Mouse (Mus musculus): Measurements from ENCODE around the gene Igsf21. TPM values are rescaled to one million over a fixed set of nuclear protein-coding genes. Genes with fewer than 3 reads are reported as not detected.

Gene Igsf21
- polyA plus RNA-seq, 1 experiment from 2014 or later: 50.8 TPM

GRCm38 (mm10) chr4:140177055-140177454 lies 69.5 kb downstream of the Igsf21 start:
- Histone ChIP-seq H3K9ac (replicated peaks) (no peak overlapping the region), H3K27me3 (no peaks in the 10 kb centered on the region), H3K9me3 (no peaks in the 10 kb centered on the region), H3K4me3 (no peak overlapping the region), H3K4me1 (peaks cover 14% of the 10 kb centered on the region), H3K36me3 (no peaks in the 10 kb centered on the region), H3K4me2 (replicated peaks) (no peak overlapping the region), H3K27ac (replicated peaks) (no peak overlapping the region)
- ATAC-seq (replicated peaks): no peak
- WGBS: 93% methylated on average over 6 of the region's 6 CpGs

DNA sequence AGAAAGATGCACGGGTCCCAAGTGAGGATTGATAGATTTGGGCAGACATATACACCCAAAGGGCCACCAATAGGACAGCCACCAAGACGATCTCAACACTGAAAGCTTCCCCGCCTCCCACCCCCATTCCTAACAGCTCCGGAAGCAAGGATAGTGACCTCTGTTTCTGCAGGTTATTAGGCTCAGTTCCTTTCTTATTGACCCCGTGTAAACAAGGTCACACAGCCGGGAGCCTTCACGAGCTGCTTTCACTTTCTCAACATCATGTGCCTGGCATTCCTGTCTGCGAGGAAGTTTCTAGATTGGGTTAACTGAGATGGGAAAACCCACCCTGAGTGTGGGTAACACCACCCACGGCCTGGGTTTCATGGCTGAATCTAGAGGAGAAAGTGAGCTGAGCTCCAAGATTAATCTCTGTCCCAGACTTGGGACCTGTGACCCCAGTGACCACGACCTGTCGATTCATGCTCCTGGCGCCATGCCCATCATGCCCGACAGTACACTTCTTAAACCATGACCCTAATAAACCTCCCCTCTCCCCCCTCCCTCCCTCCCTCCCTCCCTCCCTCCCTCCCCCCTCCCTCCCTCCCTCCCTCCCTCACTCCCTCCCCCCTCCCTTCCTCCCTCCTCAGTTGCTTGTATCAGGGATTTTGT lies 72.7 kb downstream of the Igsf21 start:
- Histone ChIP-seq H3K36me3 (no peaks in the 10 kb centered on the region), H3K4me1 (peaks cover 16% of the 10 kb centered on the region), H3K4me3 (no peak overlapping the region), H3K9me3 (no peaks in the 10 kb centered on the region), H3K9ac (replicated peaks) (no peak overlapping the region), H3K4me2 (replicated peaks) (no peak overlapping the region), H3K27ac (replicated peaks) (no peak overlapping the region), H3K27me3 (no peaks in the 10 kb centered on the region)
- no peak for ATAC-seq (replicated peaks)
- WGBS: 57% methylated on average over 13 of the region's 13 CpGs

- no peak overlapping the region for H3K4me3 ChIP-seq
- H3K4me1 ChIP-seq: peaks cover 20% of the 10 kb centered on the region
- WGBS: 41% methylated on average over 12 of the region's 12 CpGs
- H3K9ac ChIP-seq (replicated peaks): no peak overlapping the region
- H3K9me3 ChIP-seq: no peaks in the 10 kb centered on the region
- no peaks in the 10 kb centered on the region for H3K27me3 ChIP-seq
- 0 out of 2 replicates have a peak overlapping the region, but pooled peaks have one; percentile 15 for H3K27ac ChIP-seq (replicated peaks)
- no peaks in the 10 kb centered on the region for H3K36me3 ChIP-seq
- no peak overlapping the region for H3K4me2 ChIP-seq (replicated peaks)
- ATAC-seq (replicated peaks): no peak
These were observed 73.5 kb downstream of the Igsf21 start for GRCm38 (mm10) chr4:140173084-140173483.

DNA sequence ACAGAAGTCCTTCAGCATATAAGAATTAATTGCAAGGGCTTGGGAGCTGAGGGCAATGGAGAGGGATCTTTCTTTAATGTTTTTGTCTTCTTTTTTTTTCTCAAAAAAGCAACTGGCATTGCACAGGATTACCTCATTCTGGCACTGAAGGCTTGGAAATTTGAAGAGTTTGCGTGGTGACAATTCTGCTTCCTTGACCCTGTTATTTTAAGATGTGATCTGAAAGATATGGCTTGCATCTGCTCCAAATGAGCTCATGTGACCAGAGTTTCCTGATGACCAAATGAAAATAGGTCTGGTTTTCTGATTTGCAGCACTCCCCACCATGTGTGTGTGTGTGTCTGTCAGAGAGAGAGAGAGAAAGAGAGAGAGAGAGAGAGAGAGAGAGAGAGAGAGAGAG lies 74.7 kb downstream of the Igsf21 start:
- H3K4me2 ChIP-seq (replicated peaks): no peak overlapping the region
- no peak for ATAC-seq (replicated peaks)
- H3K9ac ChIP-seq (replicated peaks): no peak overlapping the region
- H3K4me3 ChIP-seq: no peak overlapping the region
- H3K27ac ChIP-seq (replicated peaks): no peak overlapping the region
- H3K4me1 ChIP-seq: peaks cover 23% of the 10 kb centered on the region
- no peaks in the 10 kb centered on the region for H3K9me3 ChIP-seq
- H3K27me3 ChIP-seq: no peaks in the 10 kb centered on the region
- 36% methylated on average over 1 of the region's 1 CpGs for WGBS
- H3K36me3 ChIP-seq: no peaks in the 10 kb centered on the region

- ATAC-seq (replicated peaks): no peak
- H3K9ac ChIP-seq (replicated peaks): no peak overlapping the region
These were observed 75.4 kb downstream of the Igsf21 start for GRCm38 (mm10) chr4:140171189-140171588.

DNA sequence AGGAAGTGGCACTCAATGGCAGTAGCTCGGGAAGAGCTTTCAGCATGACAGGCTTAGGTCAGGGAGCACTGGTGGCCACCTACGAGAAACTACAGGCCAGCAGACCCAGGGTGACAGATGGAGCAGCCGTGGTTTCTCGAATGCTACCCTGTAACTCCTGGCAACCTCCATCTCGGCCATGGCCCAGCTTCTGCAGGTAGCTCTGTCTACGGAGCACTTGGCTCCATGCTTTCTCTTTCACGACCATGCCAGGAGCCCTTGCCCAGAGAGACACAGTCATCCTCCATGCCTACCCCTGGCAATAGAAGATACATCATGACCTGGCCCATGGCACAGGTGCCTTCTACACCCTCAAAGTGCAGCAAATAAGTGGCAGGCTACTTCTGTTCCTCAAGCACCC lies 80.7 kb downstream of the Igsf21 start:
- Histone ChIP-seq H3K4me2 (replicated peaks) (no peak overlapping the region), H3K9ac (replicated peaks) (no peak overlapping the region), H3K27ac (replicated peaks) (no peak overlapping the region), H3K4me3 (no peak overlapping the region), H3K27me3 (no peaks in the 10 kb centered on the region), H3K4me1 (peaks cover 16% of the 10 kb centered on the region), H3K36me3 (no peaks in the 10 kb centered on the region), H3K9me3 (no peaks in the 10 kb centered on the region)
- ATAC-seq (replicated peaks): no peak
- 90% methylated on average over 7 of the region's 7 CpGs for WGBS

More at GRCm38 (mm10) chr4:140171189-140171588, 75.4 kb downstream of the Igsf21 start:
- H3K4me3 ChIP-seq: no peak overlapping the region
- no peak overlapping the region for H3K27ac ChIP-seq (replicated peaks)
- no peaks in the 10 kb centered on the region for H3K9me3 ChIP-seq
- no peak overlapping the region for H3K4me2 ChIP-seq (replicated peaks)
- no peaks in the 10 kb centered on the region for H3K27me3 ChIP-seq
- H3K36me3 ChIP-seq: no peaks in the 10 kb centered on the region
- H3K4me1 ChIP-seq: peaks cover 23% of the 10 kb centered on the region

DNA sequence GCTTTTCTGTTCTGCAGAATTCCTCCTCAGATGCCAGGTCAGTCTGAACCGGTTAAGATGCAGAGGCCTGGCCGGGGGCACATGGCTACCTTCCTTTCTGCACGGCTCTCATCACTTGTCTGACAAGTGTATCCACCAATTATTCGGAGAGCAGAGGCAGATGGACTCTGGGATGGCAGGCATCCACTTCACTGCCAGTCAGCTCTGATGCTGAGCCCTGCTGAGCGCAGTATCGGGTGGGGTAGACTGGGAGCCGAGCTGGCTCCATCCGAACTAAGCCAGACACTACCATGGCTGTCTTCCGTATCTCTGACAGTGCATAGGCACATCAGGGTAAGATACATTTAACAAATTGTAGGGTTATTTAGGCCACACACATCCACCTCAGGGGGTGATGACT lies 81.9 kb downstream of the Igsf21 start:
- Histone ChIP-seq H3K9ac (replicated peaks) (no peak overlapping the region), H3K9me3 (no peaks in the 10 kb centered on the region), H3K36me3 (no peaks in the 10 kb centered on the region), H3K4me3 (no peak overlapping the region), H3K4me1 (peaks cover 16% of the 10 kb centered on the region), H3K27ac (replicated peaks) (peak overlapping the region; percentile 52), H3K27me3 (no peaks in the 10 kb centered on the region), H3K4me2 (replicated peaks) (no peak overlapping the region)
- no peak; the same call in 1 of the 2 replicates for ATAC-seq (replicated peaks)
- 67% methylated on average over 9 of the region's 9 CpGs for WGBS

DNA sequence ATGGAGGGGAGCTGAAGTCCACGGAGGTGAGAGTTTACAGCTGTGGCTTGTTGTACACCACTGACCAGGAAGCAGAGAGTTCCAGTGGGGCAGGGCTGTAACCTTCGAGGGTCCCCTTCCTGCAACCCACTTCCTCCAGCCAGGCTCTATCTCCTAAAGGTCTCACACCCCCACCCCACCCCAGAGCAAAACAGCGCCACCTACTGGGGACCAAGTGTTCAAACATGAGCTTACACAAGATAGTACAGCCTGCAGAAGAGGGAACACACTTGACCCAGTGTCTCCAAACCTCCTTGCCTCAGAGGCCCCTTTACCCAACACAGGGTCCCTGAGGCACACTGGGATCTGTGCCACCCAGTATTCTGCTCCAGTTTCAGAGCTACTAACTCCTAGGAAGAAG lies 87.0 kb downstream of the Igsf21 start:
- no peak overlapping the region for H3K27ac ChIP-seq (replicated peaks)
- H3K4me1 ChIP-seq: peaks cover 13% of the 10 kb centered on the region
- no peak overlapping the region for H3K9ac ChIP-seq (replicated peaks)
- no peak overlapping the region for H3K4me2 ChIP-seq (replicated peaks)
- H3K36me3 ChIP-seq: no peaks in the 10 kb centered on the region
- H3K9me3 ChIP-seq: no peaks in the 10 kb centered on the region
- 37% methylated on average over 3 of the region's 3 CpGs for WGBS
- H3K4me3 ChIP-seq: no peak overlapping the region
- no peak for ATAC-seq (replicated peaks)
- H3K27me3 ChIP-seq: no peaks in the 10 kb centered on the region

GRCm38 (mm10) chr4:140154899-140155463 lies 91.6 kb downstream of the Igsf21 start:
- Histone ChIP-seq H3K9ac (replicated peaks) (no peak overlapping the region), H3K27ac (replicated peaks) (peak overlapping the region; percentile 75), H3K4me3 (no peak overlapping the region), H3K36me3 (no peaks in the 10 kb centered on the region), H3K4me1 (peaks cover 23% of the 10 kb centered on the region), H3K4me2 (replicated peaks) (no peak overlapping the region), H3K9me3 (no peaks in the 10 kb centered on the region), H3K27me3 (no peaks in the 10 kb centered on the region)
- WGBS: 42% methylated on average over 5 of the region's 5 CpGs
- ATAC-seq (replicated peaks): peak; percentile 61

GRCm38 (mm10) chr4:140154484-140154883 lies 92.1 kb downstream of the Igsf21 start:
- WGBS: 13% methylated on average over 5 of the region's 5 CpGs
- Histone ChIP-seq H3K27me3 (no peaks in the 10 kb centered on the region), H3K4me1 (peaks cover 23% of the 10 kb centered on the region), H3K4me2 (replicated peaks) (no peak overlapping the region), H3K27ac (replicated peaks) (peak overlapping the region; percentile 75), H3K4me3 (no peak overlapping the region), H3K36me3 (no peaks in the 10 kb centered on the region), H3K9ac (replicated peaks) (no peak overlapping the region), H3K9me3 (no peaks in the 10 kb centered on the region)
- ATAC-seq (replicated peaks): peak; percentile 77

GRCm38 (mm10) chr4:140153711-140154114 lies 92.9 kb downstream of the Igsf21 start:
- no peak for ATAC-seq (replicated peaks)
- H3K9ac ChIP-seq (replicated peaks): no peak overlapping the region
- H3K4me1 ChIP-seq: peaks cover 23% of the 10 kb centered on the region
- peak overlapping the region; percentile 75 for H3K27ac ChIP-seq (replicated peaks)
- H3K4me3 ChIP-seq: no peak overlapping the region
- no peaks in the 10 kb centered on the region for H3K36me3 ChIP-seq
- H3K27me3 ChIP-seq: no peaks in the 10 kb centered on the region
- H3K9me3 ChIP-seq: no peaks in the 10 kb centered on the region
- WGBS: 62% methylated on average over 9 of the region's 9 CpGs
- no peak overlapping the region for H3K4me2 ChIP-seq (replicated peaks)

DNA sequence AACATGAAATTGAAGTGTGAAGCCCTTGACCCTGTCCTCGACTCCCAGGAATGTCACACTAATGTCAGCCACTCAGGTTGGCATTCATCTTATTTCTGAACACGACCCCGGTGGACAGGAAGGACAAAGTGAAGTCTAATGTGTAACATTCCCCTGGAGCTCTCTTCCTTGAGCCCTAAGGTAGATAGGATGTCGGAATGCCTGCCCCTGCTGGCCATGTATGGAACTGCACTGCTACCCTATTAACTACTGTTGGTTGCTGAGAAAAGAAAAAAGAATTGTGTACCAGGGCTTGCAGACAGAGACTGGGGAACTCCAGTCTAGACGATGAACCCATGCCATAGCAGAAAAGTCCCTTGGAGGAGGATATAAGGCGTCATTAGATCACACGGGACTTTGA lies 93.5 kb downstream of the Igsf21 start:
- H3K36me3 ChIP-seq: no peaks in the 10 kb centered on the region
- H3K9ac ChIP-seq (replicated peaks): no peak overlapping the region
- H3K27me3 ChIP-seq: no peaks in the 10 kb centered on the region
- peak overlapping the region; percentile 75 for H3K27ac ChIP-seq (replicated peaks)
- no peak overlapping the region for H3K4me2 ChIP-seq (replicated peaks)
- no peak for ATAC-seq (replicated peaks)
- H3K9me3 ChIP-seq: no peaks in the 10 kb centered on the region
- WGBS: 35% methylated on average over 7 of the region's 7 CpGs
- H3K4me3 ChIP-seq: no peak overlapping the region
- H3K4me1 ChIP-seq: peaks cover 26% of the 10 kb centered on the region

- Histone ChIP-seq H3K36me3 (no peaks in the 10 kb centered on the region), H3K4me1 (peaks cover 34% of the 10 kb centered on the region), H3K9ac (replicated peaks) (no peak overlapping the region), H3K4me3 (no peak overlapping the region), H3K4me2 (replicated peaks) (no peak overlapping the region), H3K27ac (replicated peaks) (no peak overlapping the region), H3K9me3 (no peaks in the 10 kb centered on the region), H3K27me3 (no peaks in the 10 kb centered on the region)
- 88% methylated on average over 8 of the region's 8 CpGs for WGBS
- no peak for ATAC-seq (replicated peaks)
These were observed 96.9 kb downstream of the Igsf21 start for GRCm38 (mm10) chr4:140149706-140150105.
